Mouse (Mus musculus) erythroblast, embryonic 14.5 days (primary cell): ENCODE measurements around the gene Grap. TPM values are rescaled to one million over a fixed set of nuclear protein-coding genes. Genes with fewer than 3 reads are reported as not detected.

Source experiments
- H3K27me3 ChIP-seq: 2 replicates; pipeline ENCODE4 v1.6.1; 2012; ENCODE audit warnings: inconsistent platforms; ENCODE audit not compliant: control insufficient read depth
- H3K36me3 ChIP-seq: 2 replicates; pipeline ENCODE4 v1.6.1; 2012; ENCODE audit warnings: mild to moderate bottlenecking, inconsistent platforms; ENCODE audit not compliant: control insufficient read depth
- H3K4me1 ChIP-seq: 2 replicates; pipeline ENCODE4 v1.6.1; 2012; ENCODE audit warnings: inconsistent platforms; ENCODE audit not compliant: control insufficient read depth
- H3K4me3 ChIP-seq: replicated peaks from 2 replicates; pipeline ENCODE3; 2012; ENCODE audit warnings: moderate library complexity, mild to moderate bottlenecking, inconsistent platforms
- H3K9me3 ChIP-seq: 2 replicates; pipeline ENCODE4 v1.6.1; 2012; ENCODE audit warnings: low read length, inconsistent platforms, mixed read lengths; ENCODE audit not compliant: control insufficient read depth
- GATA1 ChIP-seq: IDR thresholded peaks from 2 replicates; pipeline ENCODE4 v1.6.1; 2012; ENCODE audit warnings: low read length, inconsistent platforms, mixed read lengths
- TAL1 ChIP-seq: IDR thresholded peaks from 3 replicates; pipeline ENCODE4 v1.6.1; 2012; ENCODE audit warnings: low read length, inconsistent platforms, mixed read lengths
- polyA plus RNA-seq: library from polyadenylated mRNA; stranded (reverse); fragments of >175 nt; gene quantifications from 2 replicates; pipeline ENCODE4 v1.2.3, GENCODE M21; 2012

Grap gene
- polyA plus RNA-seq, 1 experiment, result 0.06 TPM

- TF ChIP-seq GATA1 (no peak), TAL1 (no peak)
- Histone ChIP-seq H3K36me3 (no peaks in the 10 kb centered on the region), H3K4me3 (no peak overlapping the region), H3K27me3 (0 out of 2 replicates have a peak, but pooled peaks cover 2% of the 10 kb centered on the region), H3K9me3 (no peaks in the 10 kb centered on the region), H3K4me1 (peaks cover 4% of the 10 kb centered on the region)
These were observed 66.8 kb downstream of the Grap start for GRCm38 (mm10) chr11:61719826-61720225.

- Histone ChIP-seq H3K4me1 (no peaks in the 10 kb centered on the region), H3K27me3 (0 out of 2 replicates have a peak, but pooled peaks cover under 1% of the 10 kb centered on the region), H3K36me3 (no peaks in the 10 kb centered on the region), H3K9me3 (no peaks in the 10 kb centered on the region), H3K4me3 (no peak within 1 kb of the TSS)
- no peak for TF ChIP-seq GATA1
- TF ChIP-seq TAL1, result no peak
These were observed 67.6 kb downstream of the Grap start, which contains the start of gene Slc5a10 for GRCm38 (mm10) chr11:61720636-61721035. Gene Slc5a10 (minus strand): TSS chr11:61720826.

- Histone ChIP-seq H3K4me3 (no peak overlapping the region), H3K4me1 (no peaks in the 10 kb centered on the region), H3K36me3 (no peaks in the 10 kb centered on the region), H3K9me3 (no peaks in the 10 kb centered on the region), H3K27me3 (no peaks in the 10 kb centered on the region)
- TF ChIP-seq GATA1 (no peak), TAL1 (no peak)
These were observed 69.0 kb downstream of the Grap start for GRCm38 (mm10) chr11:61722077-61722476.

Other genes with a start within 250 kb of the Grap start
- gene Rnf112, start 199.1 kb upstream of the Grap start, polyA plus RNA-seq, result not detected in 2 replicates
- not detected in 2 replicates for gene Mfap4, start 167.8 kb upstream of the Grap start, polyA plus RNA-seq
- gene Mapk7, start 158.9 kb upstream of the Grap start, polyA plus RNA-seq, result 1.6 and 1.7 TPM in 2 replicates
- 0.41 and 0.48 TPM in 2 replicates for gene B9d1, start 148.1 kb upstream of the Grap start, polyA plus RNA-seq
- 0.06 TPM in 1 of 2 replicates, not detected in the other for gene Epn2, start 73.6 kb upstream of the Grap start, polyA plus RNA-seq
- gene Fam83g, start 30.8 kb downstream of the Grap start, polyA plus RNA-seq, result 1.5 and 1.7 TPM in 2 replicates
- gene Slc5a10, start 67.6 kb downstream of the Grap start, polyA plus RNA-seq, result not detected in 2 replicates
- gene Prpsap2, start 108.8 kb downstream of the Grap start, polyA plus RNA-seq, result 0.16 TPM in 2 replicates
- gene Ulk2, start 201.8 kb downstream of the Grap start, polyA plus RNA-seq, result 0.05 and 0.07 TPM in 2 replicates